Mouse (Mus musculus): ENCODE measurements around the gene Cpsf7.

Gene Cpsf7

GRCm38 (mm10) chr19:10580761-10581160 lies 55.7 kb downstream of the Cpsf7 start:
- CTCF ChIA-PET = no interaction called here

GRCm38 (mm10) chr19:10581984-10582383 lies 56.9 kb downstream of the Cpsf7 start:
- CTCF ChIA-PET = interaction anchor here in 2 of 4 experiments (0.6 to 1.2 kb wide), 2 partner anchors 20 to 391 kb away, joined by 3 to 4 read pairs; no protein-coding TSS in a partner anchor
- POLR2A ChIA-PET = interaction anchor here in 2 of 4 experiments (1.0 to 9.1 kb wide), 3 partner anchors 23 to 32 kb away, joined by 3 to 106 read pairs (median 6); partner anchors contain the start of genes Ddb1 (in 2 of the 2) and Tkfc (in 2 of the 2)

More at GRCm38 (mm10) chr19:10580761-10581160, 55.7 kb downstream of the Cpsf7 start:
- POLR2A ChIA-PET = interaction anchor here in 2 of 4 experiments (0.7 to 9.1 kb wide), 6 partner anchors 12 to 314 kb away, joined by 3 to 106 read pairs (median 4); partner anchors contain the start of genes Ddb1 (in 1 of the 2), Sdhaf2 (in 1 of the 2) and Tkfc (in 1 of the 2)

- ChIA-PET POLR2A (interaction anchor here in 2 of 4 experiments (0.7 to 1.7 kb wide), 8 partner anchors 9 to 225 kb away, joined by 3 to 7 read pairs (median 4); partner anchors contain the start of genes Ddb1 (in 2 of the 2) and Tkfc (in 1 of the 2)), CTCF (interaction anchor here in 1 of 4 experiments (0.5 kb wide), 1 partner anchor 1322 kb away, joined by 3 read pairs; no protein-coding TSS in a partner anchor)
Observed at GRCm38 (mm10) chr19:10583550-10584146, 58.6 kb downstream of the Cpsf7 start.

GRCm38 (mm10) chr19:10585112-10585511 lies 60.0 kb downstream of the Cpsf7 start:
- CTCF ChIA-PET = no interaction called here
- POLR2A ChIA-PET = interaction anchor here in 2 of 4 experiments (0.7 to 2.2 kb wide), 5 partner anchors 8 to 25 kb away, joined by 3 to 10 read pairs (median 3); partner anchors contain the start of genes Cyb561a3 (in 2 of the 2) and Tmem138 (in 2 of the 2)

- CTCF ChIA-PET = interaction anchor here in 3 of 4 experiments (0.6 to 2.3 kb wide), 4 partner anchors 10 to 344 kb away, joined by 3 to 6 read pairs (median 4); partner anchors contain the start of genes Cyb561a3 (in 1 of the 3) and Tmem138 (in 1 of the 3)
- POLR2A ChIA-PET = interaction anchor here in 2 of 4 experiments (0.9 to 13.0 kb wide), 8 partner anchors 8 to 89 kb away, joined by 3 to 149 read pairs (median 8); partner anchors contain the start of genes Cyb561a3 (in 2 of the 2), Ddb1 (in 2 of the 2), Tmem138 (in 2 of the 2) and Tkfc (in 1 of the 2)
Observed at GRCm38 (mm10) chr19:10587231-10587630, 62.2 kb downstream of the Cpsf7 start.

- POLR2A ChIA-PET = interaction anchor here in 3 of 4 experiments (0.6 to 13.0 kb wide), 12 partner anchors 9 to 360 kb away, joined by 3 to 149 read pairs (median 4); partner anchors contain the start of genes Cyb561a3 (in 2 of the 3), Ddb1 (in 2 of the 3), Tkfc (in 2 of the 3) and Tmem138 (in 2 of the 3)
- CTCF ChIA-PET = interaction anchor here in 1 of 4 experiments (0.6 kb wide), 1 partner anchor 13 kb away, joined by 3 read pairs; no protein-coding TSS in a partner anchor
Observed at GRCm38 (mm10) chr19:10589127-10589857, 64.2 kb downstream of the Cpsf7 start.

GRCm38 (mm10) chr19:10590301-10590700 lies 65.2 kb downstream of the Cpsf7 start:
- CTCF ChIA-PET = no interaction called here

GRCm38 (mm10) chr19:10591659-10592377 lies 66.8 kb downstream of the Cpsf7 start:
- POLR2A ChIA-PET = interaction anchor here in 2 of 4 experiments (1.0 to 13.0 kb wide), 5 partner anchors 11 to 26 kb away, joined by 3 to 149 read pairs (median 7); partner anchors contain the start of genes Ddb1 (in 2 of the 2), Tkfc (in 2 of the 2), Cyb561a3 (in 1 of the 2) and Tmem138 (in 1 of the 2)

More at GRCm38 (mm10) chr19:10590301-10590700, 65.2 kb downstream of the Cpsf7 start:
- POLR2A ChIA-PET = interaction anchor here in 2 of 4 experiments (0.6 to 13.0 kb wide), 3 partner anchors 14 to 44 kb away, joined by 3 to 149 read pairs (median 3); partner anchors contain the start of genes Ddb1 (in 1 of the 2) and Tkfc (in 1 of the 2)

More at GRCm38 (mm10) chr19:10591659-10592377, 66.8 kb downstream of the Cpsf7 start:
- CTCF ChIA-PET = interaction anchor here in 3 of 4 experiments (0.6 to 1.2 kb wide), 4 partner anchors 11 to 68 kb away, joined by 3 to 7 read pairs (median 3); no protein-coding TSS in a partner anchor

Data from embryonic stem cell, embryonic (primary cell).